Mouse (Mus musculus): ENCODE data around the gene Olfr571.

Gene Olfr571

DNA sequence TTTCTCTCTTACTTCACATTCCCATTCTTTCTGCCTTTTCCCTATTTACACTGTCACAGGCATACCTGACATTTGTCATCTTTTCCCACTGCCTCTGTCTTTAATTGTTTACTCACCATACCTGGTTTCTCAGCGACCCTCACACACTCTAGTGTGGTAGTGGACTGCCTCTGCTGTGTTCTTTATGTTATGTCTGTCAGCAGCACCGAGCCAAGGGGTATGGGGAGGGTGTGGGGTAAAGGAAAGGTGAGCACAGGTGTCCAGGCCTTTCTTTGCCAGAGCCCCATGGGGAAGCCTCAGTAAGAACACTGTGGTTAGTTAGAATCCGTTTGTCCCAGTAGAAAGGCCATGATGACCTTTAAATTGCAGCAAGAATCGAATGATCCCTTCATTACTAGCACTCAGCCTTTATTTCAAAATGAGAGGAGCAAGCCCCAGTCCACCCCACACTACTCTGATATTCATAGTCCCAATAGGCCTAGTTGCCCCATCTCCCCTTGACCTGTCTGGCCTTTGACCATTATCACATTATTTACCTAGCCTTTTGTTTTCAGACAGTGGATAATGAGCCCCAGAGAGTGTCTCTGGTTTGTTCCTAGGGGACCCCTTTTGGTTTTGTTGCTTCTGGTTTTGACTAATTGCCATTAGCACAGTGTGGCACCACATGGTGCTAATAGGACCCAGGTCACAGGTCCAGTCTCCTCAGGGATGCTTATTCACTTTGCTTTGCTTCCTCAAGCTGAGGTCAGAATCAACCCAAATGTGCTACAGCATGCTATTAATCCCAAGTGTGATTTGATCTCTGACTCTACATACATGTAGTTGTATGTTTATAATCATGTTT is at the start of gene Olfr571:
Gene Olfr571, minus strand, starts transcription at position 505 of the 844 bp plus-strand sequence.
- DNase-seq = no peak

GRCm38 (mm10) chr7:102962360-102962759 is 45.0 kb upstream of the Olfr571 start, which contains the start of gene Olfr576:
Olfr576 (plus strand) TSS chr7:102962660.
- DNase-seq = no peak

DNA sequence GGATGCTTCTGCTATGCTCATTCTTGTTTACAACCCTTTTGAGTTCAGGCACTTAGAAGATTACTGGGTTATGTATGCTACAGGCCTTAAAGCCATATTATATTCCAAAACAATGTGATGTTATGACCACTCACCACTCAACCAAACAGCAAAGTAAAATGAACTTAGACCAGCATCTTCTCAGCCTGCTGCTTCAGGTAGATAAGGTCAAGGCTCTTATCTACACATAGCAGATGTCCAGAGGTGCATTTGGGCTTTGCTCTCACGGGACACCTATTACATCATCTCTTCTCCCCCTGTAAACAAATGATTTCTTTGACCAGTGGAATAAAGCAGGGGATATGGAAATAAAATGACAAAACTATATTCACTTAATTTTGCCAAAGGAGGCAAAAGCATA is 41.3 kb upstream of the Olfr571 start, which contains the start of gene Olfr575:
Gene Olfr575, minus strand, starts transcription at position 183 of the 400 bp plus-strand sequence.
- DNase-seq = no peak

DNA sequence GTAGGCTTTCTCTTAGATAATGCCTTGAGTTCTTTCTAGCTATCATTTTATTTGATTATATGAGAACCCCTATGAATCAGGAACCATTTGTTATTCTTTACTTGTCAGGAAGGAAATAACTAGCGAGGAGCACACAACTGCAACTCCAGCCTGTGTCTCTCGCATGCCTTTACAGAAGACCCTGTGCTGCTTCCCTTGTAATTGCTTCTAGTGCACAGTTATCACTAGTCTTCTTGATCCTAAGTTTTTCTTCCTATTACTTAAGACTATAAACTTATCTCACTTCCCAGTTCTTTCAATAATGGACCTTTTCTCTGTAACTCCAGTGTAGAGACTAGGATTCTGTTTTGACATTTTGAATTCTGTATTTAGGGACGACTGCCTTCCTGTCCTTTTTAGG is 40.8 kb upstream of the Olfr571 start:
- no peak for DNase-seq

DNA sequence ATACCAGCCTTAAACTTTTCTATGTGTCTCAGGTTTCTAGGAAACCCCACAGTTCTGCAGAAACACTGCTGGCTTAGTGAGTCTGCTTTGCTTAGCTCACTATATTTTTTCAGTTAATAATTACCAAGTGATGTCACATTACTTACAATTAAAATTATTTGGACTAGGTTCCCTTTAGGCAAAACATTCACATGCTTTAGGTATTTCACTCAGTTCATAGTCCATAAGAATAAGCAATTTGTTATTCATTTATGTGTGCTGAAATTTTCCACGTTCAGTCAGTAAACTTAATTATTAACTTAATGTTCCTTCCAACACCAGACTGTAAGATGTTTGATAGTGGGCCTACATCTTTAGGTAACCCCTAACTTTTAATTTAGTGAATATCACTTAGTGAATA is 33.4 kb upstream of the Olfr571 start:
- no peak for DNase-seq

DNA sequence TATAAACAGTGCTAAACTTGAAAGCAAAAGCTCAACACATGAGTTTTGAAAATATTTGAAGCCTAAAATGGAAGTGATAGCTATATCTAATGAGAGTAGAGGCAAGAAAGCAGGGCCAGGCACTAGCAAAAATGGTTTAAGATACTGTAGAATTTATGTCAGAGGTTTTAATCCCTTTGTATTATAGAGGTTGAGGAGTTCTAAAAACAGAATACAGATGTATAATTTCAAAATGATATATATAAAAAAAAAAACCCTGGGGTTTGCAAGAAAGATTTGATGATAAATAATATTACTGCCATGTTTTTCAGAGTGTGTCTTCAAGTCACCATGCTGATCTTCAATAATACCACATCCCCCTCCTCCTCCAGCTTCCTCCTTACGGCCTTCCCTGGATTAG is 30.8 kb upstream of the Olfr571 start, which contains the start of gene Olfr574:
Gene Olfr574, plus strand, starts transcription at position 301 of the 400 bp plus-strand sequence.
- no peak for DNase-seq

DNA sequence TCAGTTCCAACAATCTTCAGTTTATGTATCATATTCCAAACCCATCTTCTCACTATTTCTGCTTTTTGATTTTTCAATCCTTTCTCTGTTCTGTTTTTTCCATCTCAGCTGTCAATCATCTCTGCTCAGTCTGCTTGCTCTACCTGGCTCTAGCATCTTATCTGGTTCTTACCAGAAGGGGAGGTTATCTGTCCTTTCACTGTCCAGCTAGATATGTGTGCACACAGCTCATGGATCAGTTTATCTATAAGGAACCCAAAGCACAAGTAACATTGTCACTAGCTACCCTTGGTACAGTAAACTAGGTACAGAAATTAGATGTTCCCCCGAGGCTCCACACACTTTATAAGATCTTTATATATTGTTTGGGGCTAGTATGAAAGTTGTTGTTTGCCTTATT is 26.1 kb upstream of the Olfr571 start:
- no peak for DNase-seq

DNA sequence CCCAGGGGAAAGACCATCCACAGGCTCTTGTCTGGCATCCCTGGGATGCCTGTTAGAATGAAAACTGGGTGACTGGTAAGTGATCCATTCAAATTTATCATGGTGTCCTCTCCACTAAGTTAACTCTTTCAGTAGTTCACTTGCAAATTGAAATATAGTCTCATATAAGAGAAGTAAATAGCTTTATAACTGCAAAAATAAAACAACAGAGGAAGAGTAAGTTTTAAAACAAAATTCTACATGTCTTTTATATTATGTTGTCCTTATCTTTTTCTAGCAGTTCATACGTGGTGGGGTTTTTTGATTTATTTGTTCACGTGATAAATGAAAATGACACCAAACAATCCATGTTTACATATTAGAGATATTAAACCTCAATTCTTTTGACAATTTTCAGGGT is 25.1 kb upstream of the Olfr571 start, which contains the start of gene Olfr573-ps1:
Gene Olfr573-ps1, minus strand, starts transcription at position 101 of the 400 bp plus-strand sequence.
- DNase-seq = no peak

- no peak for DNase-seq
Measured at GRCm38 (mm10) chr7:102927105-102927504, 9.8 kb upstream of the Olfr571 start.

GRCm38 (mm10) chr7:102924109-102924508 is 6.8 kb upstream of the Olfr571 start, which contains the start of gene Olfr572:
Olfr572 (plus strand) TSS chr7:102924409.
- DNase-seq = no peak

- DNase-seq = no peak
Measured at GRCm38 (mm10) chr7:102919632-102920031, 2.3 kb upstream of the Olfr571 start.

- DNase-seq = no peak
Measured at GRCm38 (mm10) chr7:102916405-102916804, 931 bp downstream of the Olfr571 start.

DNA sequence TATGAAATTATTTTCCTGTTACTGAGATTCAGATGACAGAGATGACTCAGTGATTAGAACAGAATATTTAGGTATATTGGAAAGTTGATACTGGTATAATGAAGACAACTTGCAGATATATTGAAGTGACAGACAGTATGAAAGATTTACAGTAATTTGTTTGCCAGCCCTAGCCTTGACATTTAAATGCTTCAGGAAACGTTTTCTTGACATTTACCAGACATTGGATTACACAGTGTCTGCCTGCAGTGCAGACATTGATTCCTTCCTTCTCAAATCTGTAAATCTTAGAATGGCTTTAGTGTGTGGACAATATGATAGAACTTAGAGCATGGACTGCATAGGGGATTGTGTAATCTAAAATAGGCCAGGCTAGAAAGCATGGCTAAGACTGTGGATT is 2.1 kb downstream of the Olfr571 start:
- no peak for DNase-seq

- no peak for DNase-seq
Measured at GRCm38 (mm10) chr7:102890782-102891181, 26.6 kb downstream of the Olfr571 start, which contains the start of gene Olfr569. Olfr569 (minus strand) TSS chr7:102890882.

DNA sequence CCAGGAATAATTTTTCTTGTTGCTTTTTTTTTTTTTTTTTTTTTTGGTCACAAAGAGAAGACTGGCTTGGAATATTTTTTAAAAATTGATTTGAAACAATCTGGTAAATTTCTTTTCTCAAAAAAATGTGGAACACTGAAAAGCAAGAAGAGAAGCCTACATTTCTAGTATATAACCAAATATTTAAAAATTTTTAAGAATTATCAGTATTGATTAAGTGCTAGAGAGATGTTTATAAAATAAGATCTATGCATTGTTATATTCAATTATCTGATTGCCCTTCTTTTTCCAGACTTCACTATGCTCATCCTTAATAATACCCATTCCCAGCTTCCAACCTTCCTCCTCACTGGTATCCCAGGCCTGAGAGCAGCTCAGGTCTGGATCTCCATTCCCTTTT is 40.5 kb downstream of the Olfr571 start, which contains the start of gene Olfr568:
Gene Olfr568, plus strand, starts transcription at position 301 of the 400 bp plus-strand sequence.
- DNase-seq = no peak

DNA sequence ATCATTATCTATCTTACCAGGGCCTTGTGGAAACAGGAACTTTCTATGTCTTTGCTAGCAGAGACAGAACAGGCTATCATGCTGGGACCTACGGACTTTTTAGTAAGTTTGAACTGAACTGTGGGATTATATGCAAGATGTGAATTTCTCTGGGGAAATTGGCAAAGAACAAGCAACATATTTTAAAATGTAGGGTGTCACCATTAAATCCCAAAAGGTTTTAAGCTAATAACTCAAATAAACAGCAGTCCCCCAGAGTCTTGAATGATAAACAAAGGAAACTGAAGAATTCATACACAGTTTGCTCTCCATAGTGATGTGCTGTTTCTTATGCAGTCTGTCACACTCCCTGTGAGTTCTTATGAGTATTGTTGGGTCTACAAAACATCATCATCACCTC is 58.7 kb downstream of the Olfr571 start, which contains the start of gene Olfr566:
Gene Olfr566, minus strand, starts transcription at position 101 of the 400 bp plus-strand sequence.
- no peak for DNase-seq

DNA sequence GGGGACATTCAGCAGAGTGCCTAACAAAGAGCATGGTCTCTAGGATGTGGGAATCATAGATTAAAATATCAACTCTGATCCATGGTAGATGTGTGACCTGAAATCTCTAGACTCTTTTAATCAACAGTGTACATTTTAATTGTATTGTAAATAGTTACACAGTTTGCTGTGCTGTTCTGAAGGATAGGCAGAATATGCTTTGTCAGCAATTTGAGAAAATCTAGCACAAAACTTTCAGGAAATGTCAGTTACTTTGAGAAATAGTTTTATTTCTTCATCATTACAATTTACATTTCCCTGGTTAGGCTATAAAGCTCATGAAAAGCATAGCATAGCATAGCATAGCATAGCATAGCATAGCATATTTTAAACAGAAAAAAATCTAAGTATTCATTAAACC is 61.5 kb downstream of the Olfr571 start:
- DNase-seq = no peak
